Mouse (Mus musculus): Measurements from ENCODE around the gene Eaf2.

Gene Eaf2

DNA sequence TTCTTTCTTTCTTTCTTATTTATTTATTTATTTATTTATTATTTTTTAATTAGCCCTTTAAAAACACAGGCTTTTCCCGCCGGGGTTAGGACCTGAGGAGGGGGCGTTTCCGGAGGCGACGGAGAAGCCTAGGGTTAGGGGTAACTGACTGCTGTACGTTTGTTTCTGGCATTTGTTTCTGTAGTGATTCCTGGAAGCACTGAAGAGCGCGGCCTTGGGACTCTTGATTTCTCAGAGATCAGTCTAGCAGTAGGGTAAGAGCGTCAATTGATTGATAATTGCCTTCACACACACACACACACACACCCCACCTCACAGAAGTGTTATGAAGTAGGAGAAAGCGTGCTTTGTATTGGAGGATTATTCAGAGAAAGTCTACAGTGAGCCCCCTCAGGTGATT lies 46.0 kb downstream of the Eaf2 start:
- DNase-seq (ENCODE audit: low spot score) = no peak

DNA sequence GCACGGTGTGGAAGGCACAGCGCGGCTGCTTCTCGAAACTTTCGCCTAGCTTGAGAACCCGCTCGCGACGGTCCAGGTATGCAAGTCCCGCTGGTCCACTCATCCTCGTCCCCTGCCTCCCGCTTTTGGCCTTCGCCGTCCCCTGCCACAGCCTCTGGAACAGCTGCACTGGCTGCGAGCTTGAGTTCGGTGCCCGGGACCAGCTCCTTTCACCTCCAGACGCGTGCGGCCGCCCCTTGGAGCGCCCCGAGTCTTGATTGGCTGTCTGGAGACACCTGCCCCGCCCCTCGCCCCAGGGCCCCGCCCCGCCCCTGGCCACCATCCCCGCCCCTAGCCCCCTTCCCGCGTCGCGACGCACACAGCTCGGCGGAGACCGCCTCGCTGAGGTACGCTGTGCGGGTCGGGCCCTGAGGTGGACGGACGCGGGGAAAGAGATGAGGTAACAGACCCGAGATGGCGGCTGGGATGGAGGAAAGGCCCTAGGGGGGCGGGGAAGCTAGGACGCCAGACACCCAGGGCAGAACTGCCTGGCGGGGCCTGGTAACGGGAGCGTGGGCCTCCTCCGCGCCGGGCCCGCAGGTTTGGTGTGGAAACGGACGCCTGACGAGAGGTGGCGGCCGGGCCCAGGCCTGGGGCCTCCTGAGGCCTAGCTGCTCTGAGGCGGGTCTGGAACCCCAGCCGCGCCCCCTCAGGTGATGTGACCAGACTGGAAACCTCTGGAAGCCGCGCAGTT lies 46.6 kb downstream of the Eaf2 start, which contains the start of gene Iqcb1:
Gene Iqcb1 (plus strand): TSS at position 332 of the 733 bp plus-strand sequence.
- DNase-seq (ENCODE audit: low spot score) = peak; percentile 78

DNA sequence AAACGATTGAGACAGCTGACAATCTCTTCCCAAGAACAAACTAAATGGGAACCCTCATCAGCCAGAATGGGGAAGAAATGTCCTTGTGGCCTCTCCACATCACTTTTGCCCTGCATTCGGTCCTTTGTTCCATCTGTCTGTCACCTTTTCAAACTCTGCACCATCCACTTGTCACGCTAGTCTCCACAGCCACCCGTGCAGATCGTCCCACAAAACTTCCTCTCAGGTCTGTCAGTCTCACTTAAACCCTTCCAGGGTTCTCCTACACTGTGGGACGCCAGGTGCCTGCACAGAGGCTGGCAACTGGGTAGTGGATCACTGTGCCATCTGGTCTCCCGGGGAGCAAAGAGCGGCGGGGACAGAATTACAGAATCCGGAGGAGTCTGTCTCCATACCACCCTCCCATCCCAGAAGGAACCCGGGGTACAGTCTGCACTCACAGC lies 47.2 kb downstream of the Eaf2 start:
- DNase-seq (ENCODE audit: low spot score) = no peak

DNA sequence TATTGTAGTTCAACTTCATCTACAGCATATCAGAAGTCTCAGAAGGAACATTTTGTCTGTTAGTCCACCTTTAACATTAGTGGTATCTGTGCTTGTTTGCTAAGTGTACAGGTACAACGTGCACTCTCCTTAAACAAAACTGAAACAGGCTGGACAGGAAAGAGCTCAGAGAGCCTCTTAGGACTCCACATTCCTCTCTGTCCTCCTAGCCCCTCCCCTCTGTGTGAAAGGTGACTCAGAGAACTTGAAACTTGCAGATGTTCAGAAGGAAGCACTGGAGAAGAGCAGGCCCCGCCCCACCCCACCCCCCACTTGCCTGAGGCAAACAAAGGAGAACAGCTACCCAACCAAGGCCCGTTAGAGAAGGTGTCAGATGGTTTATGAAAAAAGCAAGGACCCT lies 53.3 kb downstream of the Eaf2 start:
- no peak for DNase-seq (ENCODE audit: low spot score)

DNA sequence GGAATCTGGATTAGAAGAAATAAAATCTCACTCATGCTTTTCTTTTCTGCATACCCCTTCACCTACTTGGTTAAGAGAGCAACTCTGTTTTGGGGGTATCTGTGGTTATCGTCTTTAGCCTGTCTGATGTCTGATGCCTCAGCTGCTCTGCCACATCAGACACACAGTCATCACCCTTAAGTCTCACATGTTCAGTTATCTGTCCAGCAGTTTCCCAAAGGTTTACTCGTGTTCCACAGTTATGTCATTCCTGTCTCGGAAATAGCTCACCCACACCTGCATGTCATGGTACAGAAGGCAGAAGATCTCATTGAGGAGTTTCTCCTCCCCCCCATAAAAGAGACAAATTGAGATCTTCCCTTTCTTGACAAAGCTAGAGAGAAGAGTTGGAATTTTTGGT lies 54.1 kb downstream of the Eaf2 start:
- no peak for DNase-seq (ENCODE audit: low spot score)

DNA sequence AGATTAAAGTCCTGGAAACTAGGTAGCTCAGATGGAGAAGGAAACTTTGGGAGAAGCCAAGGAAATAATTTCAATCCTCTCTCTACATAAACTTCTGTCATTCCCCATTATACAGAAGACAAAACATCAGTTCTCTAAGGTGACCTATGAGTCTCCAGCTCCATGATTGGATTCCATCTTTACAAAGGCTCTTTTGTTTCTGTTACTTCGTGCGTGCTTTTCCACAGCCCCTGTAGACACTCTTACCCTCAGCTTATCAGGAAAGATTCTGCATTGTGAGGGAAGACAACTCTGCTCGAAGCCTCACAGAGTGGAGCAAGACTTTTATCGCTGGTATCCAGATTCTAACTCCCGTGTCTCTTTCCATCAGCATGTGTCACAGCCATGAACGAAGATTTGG lies 54.8 kb downstream of the Eaf2 start:
- no peak for DNase-seq (ENCODE audit: low spot score)

DNA sequence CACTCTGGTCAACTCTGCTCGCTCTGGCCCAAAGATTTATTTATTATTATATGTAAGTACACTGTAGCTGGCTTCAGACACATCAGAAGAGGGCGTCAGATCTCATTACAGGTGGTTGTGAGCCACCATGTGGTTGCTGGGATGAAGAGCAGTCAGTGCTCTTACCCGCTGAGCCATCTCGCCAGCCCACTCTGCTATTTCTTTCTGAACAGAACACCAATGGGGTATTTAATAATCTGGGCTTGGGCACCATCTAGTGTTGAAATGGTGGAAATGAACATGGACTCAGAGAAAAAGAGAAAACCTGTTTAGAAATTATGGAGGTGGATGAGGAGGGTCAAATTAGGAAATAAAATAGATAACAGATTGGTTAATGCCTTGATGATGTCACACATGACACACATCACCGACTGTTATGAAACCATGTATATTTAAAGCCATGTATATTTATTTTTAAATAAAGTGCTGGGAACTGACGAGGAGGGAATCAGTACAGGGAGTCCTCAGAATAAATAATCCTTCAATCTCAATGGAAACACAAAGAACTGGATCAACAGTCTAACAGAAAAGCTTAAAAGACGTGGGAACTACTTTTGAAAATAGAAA lies 57.4 kb downstream of the Eaf2 start:
- DNase-seq (ENCODE audit: low spot score) = peak; percentile 63

DNA sequence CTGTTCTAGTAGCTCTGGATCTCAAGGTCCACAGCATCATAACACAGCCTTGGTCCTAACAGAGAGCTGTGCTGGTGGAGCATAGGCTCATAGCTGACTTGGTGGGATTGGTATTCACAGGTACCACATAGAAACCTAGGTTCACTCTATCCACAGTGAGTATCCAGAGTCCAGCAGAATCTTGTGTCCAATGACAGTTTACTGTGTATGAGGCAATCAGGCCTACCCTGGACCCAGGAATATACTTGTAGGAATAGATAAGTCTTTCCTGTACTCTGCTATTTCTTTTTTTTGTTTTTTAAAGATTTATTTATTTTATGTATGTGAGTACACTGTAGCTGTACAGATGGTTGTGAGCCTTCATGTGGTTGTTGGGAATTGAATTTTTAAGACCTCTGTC lies 57.9 kb downstream of the Eaf2 start:
- no peak for DNase-seq (ENCODE audit: low spot score)

DNA sequence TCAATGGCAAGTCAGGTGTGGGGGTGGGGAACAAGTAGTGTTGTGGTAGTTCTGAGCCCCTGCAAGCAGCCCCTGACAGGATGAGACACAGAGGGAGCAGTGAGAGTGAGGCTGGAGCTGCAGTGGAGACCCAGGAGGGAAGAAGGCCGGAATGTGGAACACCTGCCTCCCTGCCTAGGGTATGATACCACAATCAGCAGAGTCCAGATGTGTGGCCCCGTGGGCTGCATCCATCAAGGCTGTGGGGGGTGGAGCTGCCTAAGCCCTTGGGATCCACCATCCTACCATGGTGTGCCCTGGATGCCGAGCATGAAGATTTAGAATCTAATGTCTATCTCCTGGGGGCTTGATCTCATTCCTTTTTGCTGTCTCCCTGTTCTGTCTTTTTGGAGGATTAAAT lies 61.1 kb downstream of the Eaf2 start:
- no peak for DNase-seq (ENCODE audit: low spot score)

DNA sequence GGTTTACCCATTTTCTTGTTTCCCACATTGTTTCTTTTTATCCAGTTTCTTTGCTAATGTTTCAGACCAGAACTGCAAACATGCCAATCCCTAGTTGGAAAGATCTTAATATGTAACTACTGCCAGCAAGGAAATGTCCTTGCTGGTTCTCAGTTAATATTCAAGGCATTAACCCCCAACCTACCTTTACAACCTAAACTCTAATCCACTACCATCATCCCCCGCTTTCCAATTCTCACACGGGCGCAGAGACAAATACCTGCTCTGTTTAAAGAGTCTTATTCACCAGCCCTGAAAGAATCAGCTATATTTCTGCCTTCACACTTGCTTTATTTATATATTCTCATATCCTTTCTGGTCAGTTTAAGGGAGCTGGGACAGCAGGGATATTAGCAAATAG lies 66.2 kb downstream of the Eaf2 start:
- no peak for DNase-seq (ENCODE audit: low spot score)

DNA sequence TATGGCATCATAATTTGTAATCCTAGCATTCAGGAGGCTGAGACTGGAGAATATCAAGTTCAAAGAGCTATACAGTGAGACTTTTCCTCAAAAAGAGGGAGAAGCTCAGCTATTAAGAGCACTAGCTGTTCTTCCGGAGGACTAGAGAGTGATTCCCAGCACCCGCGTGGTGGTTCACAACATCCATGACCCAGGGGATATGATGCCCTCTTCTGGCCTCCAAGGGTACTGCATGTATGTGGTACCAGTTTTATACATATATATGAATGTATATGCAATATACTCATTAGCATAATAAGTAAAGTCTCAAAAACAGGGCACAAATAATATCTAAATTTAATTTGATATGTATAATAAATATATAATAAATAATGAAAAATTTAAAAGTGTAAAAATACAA lies 72.4 kb downstream of the Eaf2 start:
- DNase-seq (ENCODE audit: low spot score) = no peak

DNA sequence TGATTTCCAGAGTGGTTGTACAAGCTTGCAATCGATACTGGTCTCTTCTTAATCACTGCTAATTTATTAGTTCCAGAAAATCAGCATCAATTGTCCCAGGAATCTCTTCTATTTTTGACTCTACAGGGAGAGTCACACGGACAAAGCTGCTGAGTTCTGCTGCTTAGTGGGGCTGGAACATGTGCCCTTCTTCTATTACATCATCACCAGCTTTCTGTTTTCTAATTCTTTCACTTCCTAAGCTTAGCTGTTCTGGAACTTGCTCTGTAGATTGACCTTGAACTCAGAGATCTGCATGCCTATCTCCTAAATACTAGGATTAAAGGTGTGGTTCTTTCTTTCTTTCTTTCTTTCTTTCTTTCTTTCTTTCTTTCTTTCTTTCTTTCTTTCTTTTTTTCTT lies 76.5 kb downstream of the Eaf2 start:
- DNase-seq (ENCODE audit: low spot score) = no peak

DNA sequence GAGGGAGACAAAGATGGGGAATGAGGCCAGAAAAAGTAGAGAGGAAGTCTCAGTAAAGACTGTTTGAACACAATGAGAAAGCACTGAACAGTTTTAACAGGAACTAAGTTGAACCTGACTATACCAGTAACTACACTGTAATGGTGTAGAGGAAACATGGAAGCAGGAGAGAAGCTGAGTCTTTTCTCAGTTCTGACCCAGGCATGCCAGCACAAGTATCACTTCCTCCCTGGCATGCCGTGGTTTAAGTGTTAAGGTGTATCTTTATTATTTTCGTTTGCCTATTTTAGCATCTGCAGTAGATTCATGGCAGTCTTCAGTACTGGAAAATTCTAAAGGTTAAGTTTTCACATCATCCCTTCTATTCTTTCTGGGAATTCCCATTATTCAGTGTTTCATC lies 79.8 kb downstream of the Eaf2 start:
- no peak for DNase-seq (ENCODE audit: low spot score)

DNA sequence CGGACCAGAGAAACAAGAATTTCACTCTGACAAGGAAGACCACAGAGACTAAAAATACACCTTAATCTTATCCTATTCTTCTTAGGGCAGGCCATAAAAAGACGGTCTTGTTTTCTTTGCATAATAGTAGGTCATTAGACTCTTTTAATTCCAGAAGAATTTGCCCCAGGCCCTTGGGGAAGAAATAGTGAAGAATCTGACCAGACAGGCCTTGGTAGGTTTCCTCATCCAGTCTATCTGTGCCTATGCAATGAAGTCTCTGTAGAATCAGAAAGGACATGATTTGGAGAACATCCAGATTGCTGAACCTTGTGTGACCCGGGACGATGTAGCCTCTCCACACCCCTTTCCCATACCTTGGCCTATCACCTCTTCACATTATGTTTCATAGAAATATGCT lies 84.6 kb downstream of the Eaf2 start:
- DNase-seq (ENCODE audit: low spot score) = no peak

DNA sequence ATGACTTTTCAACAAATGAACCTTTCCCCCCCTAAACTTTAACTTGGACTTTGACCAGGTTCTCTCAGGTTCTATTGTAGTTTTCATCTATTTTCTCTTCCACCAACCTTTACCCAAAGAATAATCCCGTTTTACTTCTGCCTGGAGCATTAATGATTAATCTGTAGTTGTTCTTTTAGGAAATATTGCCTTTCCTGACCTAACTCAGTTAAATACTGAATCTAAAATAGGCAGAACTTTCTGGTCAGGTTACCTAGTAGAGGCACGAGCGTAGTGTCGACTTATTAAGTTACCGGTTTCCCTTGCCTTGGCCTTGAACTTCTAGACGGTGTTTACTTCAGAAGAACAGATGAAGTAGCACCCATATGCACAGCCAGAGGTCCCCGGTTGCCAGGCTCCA lies 88.3 kb downstream of the Eaf2 start:
- DNase-seq (ENCODE audit: low spot score) = no peak

DNA sequence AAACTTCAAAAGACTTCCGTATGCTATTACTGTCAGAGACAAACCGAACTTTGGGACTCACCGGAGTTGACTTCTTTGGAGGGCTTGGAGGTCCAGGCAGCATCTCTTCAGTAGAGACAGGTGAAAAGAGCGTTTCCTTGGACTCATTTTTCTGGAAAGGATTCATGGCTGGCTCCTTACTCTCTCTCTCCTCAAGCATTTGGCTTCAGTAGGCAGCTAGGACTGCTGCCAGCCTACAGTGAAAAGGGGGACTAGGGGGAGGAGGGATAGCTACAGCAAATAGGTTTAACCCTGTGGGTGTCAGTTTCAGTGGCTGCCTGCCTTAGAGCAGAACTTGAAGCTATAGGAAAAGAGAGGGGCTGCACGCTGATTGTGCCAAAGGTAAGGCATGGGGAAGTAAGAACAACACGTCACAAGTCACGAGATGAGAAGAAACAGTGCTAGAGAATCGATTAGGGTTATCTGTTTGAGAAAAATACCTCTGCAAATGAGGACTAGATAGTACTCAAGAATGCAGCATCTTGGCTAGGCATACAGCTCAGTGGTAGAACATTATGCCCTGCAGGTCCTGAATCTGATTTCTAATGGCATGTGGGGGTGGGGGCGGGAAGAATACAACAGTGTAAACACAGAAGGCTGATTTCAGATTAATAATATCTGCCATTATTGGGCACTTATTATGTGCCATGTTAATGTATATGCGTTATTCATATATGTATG lies 90.0 kb downstream of the Eaf2 start, which contains the start of gene Slc15a2:
Gene Slc15a2 (minus strand): TSS at position 369 of the 720 bp plus-strand sequence.
- no peak for DNase-seq (ENCODE audit: low spot score)

DNA sequence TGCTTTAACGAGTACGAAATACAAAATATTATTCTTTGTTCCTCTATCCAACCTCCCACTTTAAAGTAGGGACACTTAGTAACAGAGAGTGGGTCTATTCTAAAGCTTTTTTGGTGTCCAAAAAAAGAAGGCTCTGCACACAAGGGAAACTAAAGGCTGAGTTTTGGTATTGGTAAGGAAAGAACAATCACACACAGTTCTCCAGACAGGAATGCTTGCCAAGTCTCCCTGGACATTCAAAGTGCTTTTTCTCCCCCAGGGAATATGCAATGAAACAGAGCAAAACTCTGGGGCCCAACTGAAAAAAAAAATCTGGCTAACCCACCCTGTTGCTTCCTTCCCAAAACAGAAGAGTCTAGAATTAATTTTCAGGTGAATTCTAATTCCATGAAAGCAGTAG lies 90.7 kb downstream of the Eaf2 start:
- DNase-seq (ENCODE audit: low spot score) = no peak

DNA sequence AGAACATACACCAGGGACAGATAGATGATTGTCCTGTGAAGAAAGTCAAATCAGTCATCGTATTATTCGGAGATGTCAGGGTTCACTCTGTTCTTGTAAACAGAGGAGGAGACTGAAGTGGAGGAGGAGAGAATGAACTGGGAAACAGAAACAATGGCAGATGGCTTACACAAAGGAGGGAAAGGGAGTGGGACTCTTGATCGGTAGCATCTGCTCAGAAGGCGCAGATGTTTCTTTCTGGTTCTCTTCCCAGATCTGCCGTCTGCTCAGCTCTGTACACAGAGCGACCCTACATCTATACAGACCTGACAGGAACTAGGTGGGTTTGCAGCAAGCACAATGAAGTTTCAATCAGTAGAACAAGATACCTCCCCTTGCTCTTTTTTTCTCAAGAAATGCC lies 99.1 kb downstream of the Eaf2 start:
- no peak for DNase-seq (ENCODE audit: low spot score)

DNA sequence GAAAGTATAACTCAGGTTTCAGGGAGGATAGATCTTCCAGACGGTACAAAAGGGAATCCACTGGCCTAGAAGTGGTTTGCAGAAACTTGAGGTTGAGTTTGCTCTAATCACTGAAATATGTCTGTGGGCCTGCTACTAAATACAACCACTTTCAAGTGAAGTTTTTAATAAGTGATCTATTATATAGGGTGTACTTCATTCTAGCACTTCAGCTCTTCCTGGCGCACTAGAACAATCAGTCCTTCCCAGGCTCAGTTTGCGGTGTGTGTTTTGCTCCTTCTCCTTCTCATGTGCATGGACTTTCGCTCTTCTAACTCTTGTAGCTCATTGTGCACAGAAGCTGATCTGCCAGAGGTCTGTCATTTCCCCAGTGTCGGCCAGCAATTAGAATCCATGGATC lies 101.8 kb downstream of the Eaf2 start:
- no peak for DNase-seq (ENCODE audit: low spot score)

DNA sequence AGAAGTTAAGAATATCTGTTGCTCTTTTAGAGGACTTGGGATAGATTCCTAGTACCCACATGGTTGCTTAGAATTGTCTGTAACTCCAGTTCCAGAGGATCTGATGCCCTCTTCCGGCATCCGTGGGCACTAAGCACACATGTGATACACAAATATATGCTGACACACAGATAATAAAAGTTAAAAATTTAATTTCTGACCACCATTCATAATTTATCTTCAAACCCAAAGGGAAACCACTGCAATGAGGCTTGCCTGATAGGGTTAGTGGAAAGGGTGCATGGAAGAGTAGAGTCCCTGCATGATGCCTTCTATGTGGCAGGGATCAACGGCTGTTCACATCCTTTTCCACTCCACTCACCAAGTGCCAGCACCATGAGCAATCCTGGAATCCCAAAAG lies 103.1 kb downstream of the Eaf2 start:
- no peak for DNase-seq (ENCODE audit: low spot score)

DNA sequence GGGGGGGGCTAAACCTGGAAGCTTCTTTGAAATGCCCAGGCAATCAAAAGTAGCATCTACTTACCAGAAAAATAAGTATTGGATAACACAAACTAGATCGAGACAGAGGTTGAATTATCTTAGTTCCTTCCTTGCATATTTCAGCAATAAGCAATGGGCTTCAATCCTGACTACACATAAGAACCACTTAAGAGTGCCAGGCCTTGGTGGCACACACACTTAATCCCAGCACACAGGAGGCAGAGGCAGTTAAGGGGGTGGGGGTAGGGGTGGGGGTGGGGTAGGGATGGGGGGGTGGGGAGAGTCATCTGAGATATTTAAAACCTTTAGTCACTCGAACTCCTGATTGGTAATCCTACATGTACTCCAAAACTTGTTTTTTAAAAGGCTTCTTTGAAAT lies 103.6 kb downstream of the Eaf2 start:
- no peak for DNase-seq (ENCODE audit: low spot score)

DNA sequence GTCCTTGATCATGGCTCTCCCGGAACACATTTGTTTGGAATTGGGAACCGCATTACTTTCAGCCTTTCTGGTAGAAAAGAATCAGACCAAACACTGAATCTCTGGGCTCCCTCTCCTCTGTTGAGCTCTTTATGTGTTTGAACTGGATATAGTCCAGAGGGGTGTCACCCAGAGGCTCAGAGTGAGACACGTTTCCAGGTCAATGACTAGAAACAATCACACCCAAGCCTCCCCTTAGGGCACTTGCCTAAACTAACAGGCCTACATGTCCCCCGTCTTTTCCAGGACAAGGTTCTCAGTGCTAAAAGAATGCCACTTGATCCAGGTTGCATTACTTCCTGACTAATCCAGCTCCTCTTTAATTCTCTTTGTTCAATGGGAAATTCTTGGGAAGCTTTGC lies 104.0 kb downstream of the Eaf2 start:
- DNase-seq (ENCODE audit: low spot score) = no peak

DNA sequence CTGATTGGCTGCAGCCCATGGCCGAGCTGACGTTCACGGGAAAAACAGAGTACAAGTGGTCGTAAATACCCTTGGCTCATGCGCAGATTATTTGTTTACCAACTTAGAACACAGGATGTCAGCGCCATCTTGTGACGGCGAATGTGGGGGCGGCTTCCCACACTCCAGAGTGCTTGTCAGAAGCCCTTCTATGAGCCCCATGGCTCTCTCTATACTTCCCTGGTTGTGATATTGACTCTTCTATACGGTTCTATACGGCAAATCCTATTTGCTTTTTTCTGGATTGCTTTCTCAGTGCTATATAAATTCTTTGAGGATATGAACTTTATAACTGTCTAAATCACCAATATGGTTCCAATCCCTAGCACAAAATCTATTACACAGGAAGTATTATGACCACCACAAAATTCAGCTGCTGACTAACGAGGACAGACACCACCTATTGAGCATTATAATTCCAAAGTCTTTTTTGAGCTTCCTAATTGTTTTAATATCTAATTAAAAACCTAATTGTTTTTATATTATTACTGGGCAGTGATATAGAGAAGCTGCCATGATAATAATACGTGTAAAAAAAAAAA lies 104.5 kb downstream of the Eaf2 start:
- DNase-seq (ENCODE audit: low spot score) = no peak
